Mouse (Mus musculus): ENCODE data around the gene Dph3. TPM values are rescaled to one million over a fixed set of nuclear protein-coding genes. Genes with fewer than 3 reads are reported as not detected.
A peak's percentile ranks its signal among the peaks of the same experiment; 100 is the strongest.

Dph3 gene
- total RNA-seq, 2 experiments from 2014 or later, result 31.8 to 35.0 TPM

DNA sequence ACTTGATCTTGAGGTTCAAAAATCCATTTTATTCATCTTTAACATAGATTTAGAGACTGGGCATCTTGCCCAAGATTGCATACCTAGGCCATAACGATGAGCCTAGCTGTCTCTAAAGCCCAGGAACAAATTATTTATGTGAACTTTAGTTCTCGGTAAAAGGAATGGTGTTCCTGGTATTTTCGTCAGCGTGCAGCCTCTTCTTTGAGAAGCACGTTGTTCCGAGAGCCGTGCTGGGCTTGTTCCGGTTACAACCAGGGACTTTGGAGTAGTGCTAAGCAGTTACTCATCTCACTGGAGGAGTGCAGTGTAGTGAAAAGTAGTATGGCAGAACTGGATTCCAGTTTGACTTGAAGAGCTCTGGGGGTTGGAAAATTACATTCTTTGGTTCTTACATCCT is 697 bp upstream of the Dph3 start:
- DNase-seq (ENCODE audit: extremely low spot score in 1 of 2, low spot score in 1 of 2), result no peak

DNA sequence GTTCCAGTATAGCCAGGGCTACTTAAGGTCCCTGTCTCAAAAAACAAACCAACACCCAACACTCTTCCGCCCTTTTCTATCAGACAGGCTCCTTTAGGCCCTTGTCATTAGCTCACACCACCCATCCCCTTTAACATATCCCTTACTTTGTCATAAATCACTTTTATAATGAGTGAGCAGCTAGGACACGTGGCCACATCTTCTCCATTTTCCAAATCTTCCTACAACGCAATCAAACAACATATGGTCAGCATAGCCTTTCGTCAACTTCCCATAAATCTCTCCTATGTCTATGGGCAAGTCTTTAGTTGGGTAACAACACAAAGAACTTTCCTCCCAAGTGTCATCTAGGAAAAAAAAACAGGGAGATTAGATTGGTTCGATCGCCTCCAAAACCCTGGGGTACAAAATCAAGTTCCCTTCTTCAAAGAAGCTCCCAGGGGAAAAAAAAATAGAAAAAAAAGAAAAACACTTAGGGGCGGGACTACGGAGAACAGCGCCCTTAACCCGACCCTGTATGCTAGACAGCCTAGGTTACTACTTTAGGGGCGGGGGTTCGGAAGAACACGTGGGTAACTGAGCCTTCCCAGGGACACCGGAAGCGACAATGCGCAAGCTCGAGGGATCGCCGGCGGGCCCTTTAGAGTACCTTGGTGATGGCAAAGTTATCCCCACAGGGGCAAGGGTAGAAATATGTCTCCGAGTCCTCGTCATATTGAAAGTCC is 606 bp downstream of the Dph3 start, which contains the start of gene Oxnad1:
TSS of gene Oxnad1 (plus strand) at position 614 of the 725 bp plus-strand sequence.
- DNase-seq (ENCODE audit: extremely low spot score in 1 of 2, low spot score in 1 of 2), result no peak

DNA sequence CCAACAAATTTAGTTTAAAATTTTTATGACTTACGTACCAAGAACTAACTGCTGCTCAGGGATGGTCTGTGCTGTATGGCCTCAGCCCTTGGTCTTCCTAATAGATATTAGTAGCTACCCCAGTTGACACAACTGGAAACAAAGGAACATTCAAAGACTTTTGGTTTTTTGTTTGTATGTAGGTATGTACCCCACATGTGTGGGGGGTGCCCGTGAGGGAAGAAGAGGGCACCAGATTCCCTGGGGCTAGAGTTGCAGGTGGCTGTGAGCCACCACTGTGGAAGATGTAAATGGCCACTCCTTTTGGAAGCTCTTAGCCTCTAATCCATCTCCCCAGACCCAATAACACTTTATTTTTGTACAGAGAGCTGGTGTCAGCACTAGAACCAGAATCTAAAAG is 2.1 kb downstream of the Dph3 start:
- no peak for DNase-seq (ENCODE audit: extremely low spot score in 1 of 2, low spot score in 1 of 2)

DNA sequence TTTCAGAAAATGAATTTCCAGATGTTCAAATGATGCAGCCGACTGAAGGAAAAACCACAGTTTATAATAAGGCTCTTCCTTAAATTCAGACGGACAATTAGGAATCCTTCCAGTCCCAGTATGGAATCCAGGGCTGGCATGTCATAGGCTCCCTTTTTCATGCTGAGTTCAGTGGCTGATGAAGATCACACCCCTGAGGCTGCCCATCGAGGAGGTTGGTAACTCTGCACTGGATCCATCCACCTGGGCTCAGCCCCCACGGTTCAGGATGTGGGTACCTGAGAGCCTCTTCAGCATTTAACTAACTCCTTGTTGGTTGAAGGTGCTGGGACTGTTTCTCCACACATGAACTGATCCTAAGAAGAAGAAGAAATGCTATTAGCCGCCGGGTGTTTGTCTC is 2.6 kb downstream of the Dph3 start:
- DNase-seq (ENCODE audit: extremely low spot score in 1 of 2, low spot score in 1 of 2), result no peak

DNA sequence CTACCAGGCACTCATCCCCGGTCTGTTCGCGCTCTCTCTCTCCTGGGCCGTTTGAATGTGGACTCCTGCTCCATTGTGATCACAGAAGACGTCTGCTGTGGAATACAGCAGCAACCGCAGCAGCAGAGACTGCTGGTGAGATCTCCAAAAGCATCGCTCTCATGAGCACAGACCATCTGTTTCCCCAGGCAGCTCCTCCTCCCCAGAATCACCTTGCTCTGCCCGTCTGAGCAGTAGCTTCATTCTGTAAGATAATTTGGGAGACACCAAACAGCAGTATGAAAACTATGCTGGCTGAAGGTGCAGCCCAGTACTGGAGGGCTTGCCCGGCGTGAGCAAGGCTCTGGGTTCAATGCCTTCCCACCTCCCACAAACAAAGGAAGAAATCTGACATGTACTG is 4.5 kb downstream of the Dph3 start:
- no peak for DNase-seq (ENCODE audit: extremely low spot score in 1 of 2, low spot score in 1 of 2)

DNA sequence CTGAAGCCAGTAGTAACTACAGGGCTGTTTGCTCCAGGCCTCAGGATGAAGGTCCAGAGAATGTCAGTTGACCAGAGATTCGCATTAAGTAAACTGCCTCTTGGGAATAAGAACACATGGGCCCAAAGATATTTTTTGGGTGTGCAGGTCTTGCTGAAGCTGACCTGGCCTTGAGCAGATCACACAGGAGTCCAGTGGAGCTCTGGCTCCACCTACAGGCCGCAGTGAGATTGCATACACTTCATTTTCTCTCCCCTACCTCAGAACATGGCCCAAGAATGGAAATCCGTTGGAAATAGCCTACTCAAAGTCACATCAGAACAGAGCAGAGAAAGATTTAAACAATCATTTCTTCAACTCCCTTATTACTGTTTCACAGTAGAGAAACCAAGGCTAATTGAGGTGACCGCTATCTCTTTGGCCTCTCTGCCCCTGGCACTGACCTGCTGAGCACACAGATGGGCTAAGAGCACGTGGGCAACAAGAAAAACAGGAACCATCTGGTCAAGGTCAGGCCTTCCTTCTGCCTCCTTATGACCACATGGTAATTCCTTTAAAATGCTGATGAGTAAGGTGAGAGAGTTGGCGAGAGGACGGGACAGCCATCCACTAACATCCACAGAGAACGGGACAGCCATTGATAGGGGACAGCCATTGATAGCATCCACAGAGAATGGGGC is 8.5 kb downstream of the Dph3 start:
- peak; percentile 62 to 82 for DNase-seq (ENCODE audit: extremely low spot score in 1 of 2, low spot score in 1 of 2)

DNA sequence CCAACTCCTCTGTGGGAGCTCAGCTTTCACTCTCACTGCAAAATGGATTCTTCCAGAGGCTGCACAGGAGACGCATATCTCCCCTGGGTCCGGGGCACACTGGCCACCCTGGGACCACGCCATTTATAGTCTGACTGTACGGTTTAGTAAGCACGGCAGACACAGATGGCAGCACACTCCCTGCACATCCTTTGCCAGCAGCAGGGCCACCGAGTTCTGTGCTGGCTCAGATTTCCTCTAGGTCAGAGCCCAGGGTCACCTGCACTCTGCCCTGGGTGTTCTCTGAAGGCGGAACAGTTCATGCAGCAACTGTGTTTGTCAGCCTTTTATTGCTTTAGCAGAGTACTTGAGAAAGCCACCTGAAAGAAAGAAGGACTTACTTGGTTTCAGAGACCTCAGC is 11.6 kb downstream of the Dph3 start:
- DNase-seq (ENCODE audit: extremely low spot score in 1 of 2, low spot score in 1 of 2), result no peak

DNA sequence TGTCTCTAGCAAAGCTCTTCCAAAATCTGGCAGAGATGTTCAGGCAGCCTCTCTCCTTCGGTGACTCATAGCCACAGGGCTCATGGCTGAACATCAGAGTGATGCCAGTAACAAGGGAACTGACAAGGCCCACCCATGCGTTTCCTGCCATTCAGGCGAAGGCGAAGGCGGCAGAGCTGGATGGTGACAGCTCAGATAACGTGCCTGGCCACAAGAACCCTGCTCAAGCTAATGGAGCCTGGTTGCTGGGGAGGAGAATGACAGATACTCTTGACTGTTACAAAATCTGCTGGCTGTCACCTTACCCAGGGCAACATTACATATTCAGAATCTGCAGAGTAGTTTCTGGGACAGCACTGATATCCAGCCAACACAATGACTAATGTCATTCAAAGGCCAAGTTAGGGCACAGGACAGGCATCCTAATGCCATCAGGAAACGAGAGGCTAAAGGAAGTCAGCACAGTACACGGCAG is 12.3 kb downstream of the Dph3 start:
- DNase-seq (ENCODE audit: extremely low spot score in 1 of 2, low spot score in 1 of 2), result no peak

DNA sequence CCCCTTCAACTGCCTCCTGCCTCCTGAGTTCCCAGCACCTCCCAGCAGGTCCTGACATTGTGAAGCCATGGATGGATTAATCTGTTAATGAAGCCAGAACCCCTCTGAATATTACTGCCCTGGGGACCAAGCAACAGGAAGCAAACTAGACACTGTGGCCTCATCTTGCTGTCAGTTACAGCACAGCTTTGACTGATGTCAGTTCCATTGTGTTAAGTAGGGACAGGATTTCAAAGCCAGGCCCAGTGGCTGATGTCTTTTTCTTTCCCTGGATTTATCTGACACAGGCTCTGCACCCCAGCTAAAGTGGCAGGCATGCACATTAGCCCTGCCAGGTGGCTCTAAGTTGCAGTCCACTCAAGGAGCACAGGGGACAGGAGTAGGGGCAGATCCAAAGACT is 12.7 kb downstream of the Dph3 start:
- no peak for DNase-seq (ENCODE audit: extremely low spot score in 1 of 2, low spot score in 1 of 2)

DNA sequence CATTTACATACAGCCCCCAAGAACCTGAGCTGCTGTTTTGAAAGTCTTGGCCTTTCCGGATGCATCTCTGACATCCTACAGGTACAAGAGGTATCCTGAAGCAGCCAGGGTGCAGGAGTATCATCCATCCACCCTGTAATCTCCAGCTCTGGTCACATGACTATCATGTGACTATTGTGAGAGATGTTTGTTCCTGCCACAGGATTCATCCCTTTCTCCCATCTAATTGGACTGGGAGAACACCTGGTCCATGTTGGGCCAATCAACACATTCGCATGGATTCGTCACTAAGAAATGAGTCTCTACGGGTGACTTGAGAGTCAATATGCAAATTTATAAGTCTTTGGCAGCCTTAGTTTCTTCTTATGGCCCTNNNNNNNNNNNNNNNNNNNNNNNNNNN is 24.1 kb downstream of the Dph3 start:
- DNase-seq (ENCODE audit: extremely low spot score in 1 of 2, low spot score in 1 of 2), result no peak

DNA sequence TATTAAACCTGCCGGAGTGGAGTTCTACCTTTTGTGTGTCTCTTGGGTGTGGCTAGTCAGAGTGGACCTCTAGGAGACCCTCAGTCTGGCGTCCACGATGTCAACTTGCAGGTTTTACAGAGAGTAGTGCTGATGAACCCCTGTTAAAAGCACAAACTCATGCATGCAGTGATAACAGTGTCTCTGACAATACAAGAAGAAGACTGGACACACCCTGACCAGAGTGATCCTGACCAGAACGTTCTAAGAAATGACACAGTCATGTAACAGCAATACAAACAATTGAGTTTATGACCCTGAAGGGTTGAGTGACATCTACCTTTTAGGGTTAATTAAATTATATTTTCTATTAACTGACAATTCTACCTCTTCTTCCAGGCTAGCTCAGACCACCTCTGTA is 27.9 kb downstream of the Dph3 start:
- DNase-seq (ENCODE audit: extremely low spot score in 1 of 2, low spot score in 1 of 2), result no peak

DNA sequence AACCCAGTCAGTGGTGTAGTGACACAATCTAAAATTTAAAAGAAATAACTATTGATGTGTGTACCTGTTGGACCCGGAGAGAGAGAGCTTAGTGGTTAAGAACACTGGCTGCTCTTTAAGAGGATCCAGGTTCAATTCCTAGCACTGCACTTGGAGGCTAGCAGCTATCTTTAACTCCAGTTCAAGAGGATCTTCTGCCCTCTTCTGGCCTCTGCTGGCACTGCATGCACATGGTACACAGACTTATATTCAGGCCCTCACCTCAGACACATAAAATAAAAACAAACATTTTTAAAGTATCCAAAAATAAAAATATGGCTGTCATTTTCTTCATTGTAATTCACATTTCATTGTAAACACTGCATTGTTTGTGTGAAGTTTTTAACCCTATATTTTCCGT is 28.9 kb downstream of the Dph3 start:
- peak in 1 of 2 experiments; percentile 32 for DNase-seq (ENCODE audit: extremely low spot score in 1 of 2, low spot score in 1 of 2)

DNA sequence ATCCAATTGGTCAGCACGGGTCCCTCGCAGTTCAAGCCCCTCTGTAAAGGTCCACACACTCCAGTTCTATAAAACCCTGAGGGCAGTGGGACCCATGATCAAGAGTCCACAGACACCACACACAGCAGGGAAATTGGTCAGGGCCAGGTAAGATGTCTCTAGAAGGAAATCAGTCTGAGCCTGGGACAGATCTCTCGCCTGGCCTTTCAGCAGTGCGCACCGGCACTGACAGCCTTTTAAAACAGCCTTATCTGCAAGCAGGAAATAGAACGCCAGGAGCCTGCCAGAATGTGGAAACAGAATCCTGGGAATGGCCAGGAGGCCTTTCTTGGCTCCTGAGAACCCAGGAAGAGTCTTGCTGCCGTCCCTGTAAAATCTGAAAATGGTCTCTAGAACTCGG is 29.7 kb downstream of the Dph3 start:
- DNase-seq (ENCODE audit: extremely low spot score in 1 of 2, low spot score in 1 of 2), result no peak

DNA sequence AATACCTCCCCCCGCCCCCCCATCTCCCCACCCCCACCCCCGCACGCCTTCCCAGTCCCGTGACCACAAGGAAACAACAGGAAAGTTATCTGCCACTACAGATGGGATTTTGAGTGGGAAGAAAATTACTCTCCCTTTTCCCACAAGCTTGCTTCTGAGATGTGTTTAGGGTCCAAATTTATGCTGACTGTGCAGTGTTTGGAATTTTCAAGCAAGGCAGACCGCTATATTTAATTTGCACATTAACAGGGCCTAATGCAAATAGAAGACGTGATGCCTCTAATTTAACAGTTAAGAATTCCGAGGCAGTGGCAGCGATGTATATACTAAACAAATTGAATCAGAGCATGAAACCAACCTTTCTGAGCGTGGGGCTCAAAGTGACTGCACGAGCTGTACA is 30.7 kb downstream of the Dph3 start:
- no peak for DNase-seq (ENCODE audit: extremely low spot score in 1 of 2, low spot score in 1 of 2)

DNA sequence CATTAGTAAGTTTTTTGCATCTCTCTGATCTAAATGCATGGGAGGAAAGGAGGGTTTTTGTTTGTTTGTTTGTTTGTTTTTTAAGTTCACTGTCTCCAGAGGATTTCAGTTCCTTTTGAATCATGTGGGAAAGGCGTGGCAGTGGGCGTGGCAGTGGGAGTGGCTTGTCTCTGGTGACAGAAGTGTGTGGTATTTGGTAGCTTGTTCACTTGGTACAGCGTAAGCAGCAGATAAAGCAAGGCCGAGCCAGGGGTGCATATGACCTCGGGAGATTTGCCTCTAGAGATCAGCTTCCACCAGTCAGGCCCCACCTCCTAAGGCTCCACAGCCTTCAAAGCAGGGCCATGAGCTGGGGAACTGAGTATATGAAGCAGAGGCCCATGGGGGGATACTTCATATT is 31.6 kb downstream of the Dph3 start:
- DNase-seq (ENCODE audit: extremely low spot score in 1 of 2, low spot score in 1 of 2), result no peak

DNA sequence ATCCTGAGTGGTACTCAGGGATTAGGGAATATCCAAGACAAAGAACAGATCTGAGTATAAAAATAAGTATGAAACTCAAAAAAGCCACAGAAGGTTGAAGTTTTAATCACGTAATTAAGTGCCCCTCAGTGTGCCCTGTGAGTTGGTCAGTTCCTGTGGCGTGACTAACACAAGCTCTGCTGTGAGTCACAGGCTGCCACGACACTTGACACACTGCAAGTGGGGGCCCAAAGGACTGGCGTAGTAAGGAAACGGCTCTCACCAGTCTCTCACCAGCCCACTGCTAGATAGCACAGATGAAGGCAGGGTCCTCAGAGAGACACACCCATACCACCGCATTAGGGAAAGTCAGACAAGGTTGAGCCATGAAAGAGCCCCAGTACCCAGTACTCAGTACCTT is 35.4 kb downstream of the Dph3 start:
- no peak for DNase-seq (ENCODE audit: extremely low spot score in 1 of 2, low spot score in 1 of 2)

DNA sequence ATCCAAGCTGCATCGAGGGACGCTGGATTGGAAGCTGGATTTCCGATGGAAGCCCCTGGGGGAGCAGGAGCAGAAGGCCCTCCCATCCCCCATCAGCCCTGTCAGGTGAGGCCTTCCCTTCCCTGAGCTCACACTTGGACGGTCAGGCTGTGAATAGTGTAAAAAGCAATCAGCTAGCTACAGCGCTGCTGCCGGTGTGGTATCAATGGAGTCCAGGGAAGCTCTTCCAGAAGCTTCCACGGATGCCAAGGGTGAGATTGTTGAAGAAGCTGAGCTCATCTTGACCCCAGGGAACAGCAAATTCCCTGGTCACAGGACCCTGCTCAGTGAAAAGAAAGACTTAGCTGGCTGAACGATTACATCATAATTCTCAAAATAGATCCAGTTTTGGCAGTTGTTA is 39.2 kb downstream of the Dph3 start:
- DNase-seq (ENCODE audit: extremely low spot score in 1 of 2, low spot score in 1 of 2), result no peak

DNA sequence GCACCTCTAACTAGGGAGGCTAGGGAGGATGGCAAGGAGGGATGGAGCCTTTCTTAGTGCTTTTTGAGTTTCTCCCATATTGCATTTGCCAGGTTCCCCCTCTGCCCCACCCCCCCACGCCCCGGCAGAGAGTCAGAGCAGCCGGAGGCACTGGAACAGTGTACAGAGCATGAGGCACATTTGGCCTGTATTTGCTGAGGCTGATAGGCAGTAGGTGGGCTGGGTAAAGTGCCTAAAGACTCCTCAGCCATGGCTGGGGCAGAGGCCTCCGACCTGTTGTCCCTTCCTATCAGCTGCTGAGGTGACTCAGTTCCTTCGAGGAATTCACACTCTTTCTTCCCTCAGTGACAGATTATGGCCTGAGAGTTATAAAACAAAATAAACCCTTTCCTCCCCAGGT is 43.4 kb downstream of the Dph3 start:
- no peak for DNase-seq (ENCODE audit: extremely low spot score in 1 of 2, low spot score in 1 of 2)

DNA sequence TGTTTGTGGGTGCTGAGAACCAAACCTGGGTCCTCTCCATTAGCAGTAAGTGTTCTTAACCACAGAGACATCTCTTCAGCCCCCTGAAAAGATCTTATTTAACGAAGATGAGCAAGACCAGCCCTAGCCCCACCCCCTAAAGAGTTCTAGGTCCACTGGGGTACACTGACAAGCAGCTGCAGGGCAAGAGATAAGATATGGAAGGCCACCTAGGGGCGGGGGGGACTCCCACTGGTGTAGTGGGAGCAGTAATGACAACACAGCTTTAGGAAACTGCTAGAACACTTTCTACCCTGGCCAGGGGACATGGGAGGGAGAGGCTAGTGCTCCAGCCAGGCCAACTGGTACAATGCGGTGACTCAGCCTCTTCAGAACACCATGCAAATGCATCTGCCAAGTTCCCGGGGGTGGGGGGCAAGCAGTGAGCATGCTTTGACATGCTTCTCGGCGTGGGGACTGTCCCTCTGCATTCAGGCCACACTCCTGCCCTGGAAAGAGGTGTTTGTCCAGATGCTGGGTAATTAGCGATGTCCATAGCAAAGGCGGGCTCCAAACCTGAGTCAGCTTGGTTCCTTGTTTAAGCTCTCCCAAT is 47.8 kb downstream of the Dph3 start:
- no peak for DNase-seq (ENCODE audit: extremely low spot score in 1 of 2, low spot score in 1 of 2)

DNA sequence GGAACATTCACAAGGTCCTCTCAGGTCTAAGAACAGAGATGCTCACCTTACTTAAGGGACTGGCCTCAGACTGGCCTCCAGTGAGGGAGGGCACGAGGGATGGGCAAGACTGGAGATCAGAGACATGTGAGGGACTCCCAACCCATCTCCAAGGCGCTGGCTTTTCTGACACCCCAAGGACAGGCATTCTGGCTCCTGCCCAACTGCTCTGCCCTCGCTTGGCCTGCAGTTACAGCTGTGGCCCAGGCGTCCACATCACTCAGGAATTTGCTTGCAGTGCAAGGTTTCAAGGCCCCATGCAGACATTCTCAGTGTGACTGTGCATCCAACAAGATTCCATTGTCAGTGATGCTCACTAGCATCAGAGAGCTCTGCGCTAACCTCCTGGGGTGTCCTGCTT is 49.0 kb downstream of the Dph3 start:
- no peak for DNase-seq (ENCODE audit: extremely low spot score in 1 of 2, low spot score in 1 of 2)

DNA sequence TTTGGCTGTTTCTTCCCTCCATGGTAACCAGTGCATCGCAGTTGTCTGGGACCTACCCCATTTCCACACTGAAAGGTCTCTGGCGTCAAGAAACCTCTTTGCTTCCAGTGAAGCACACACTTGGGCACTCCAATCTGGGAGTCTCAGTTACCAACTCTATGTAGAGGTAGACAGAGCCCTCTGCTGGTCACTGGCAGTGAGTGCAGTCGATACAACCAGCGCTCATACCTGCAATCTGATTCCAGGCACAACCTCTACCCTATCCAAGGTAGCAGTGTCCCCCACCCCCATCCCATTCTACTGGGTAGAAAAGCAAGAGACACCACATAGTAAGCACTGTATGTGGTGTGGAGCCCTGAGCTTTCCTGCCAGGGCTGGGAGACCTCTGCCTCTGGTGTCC is 53.0 kb downstream of the Dph3 start:
- DNase-seq (ENCODE audit: extremely low spot score in 1 of 2, low spot score in 1 of 2), result peak; percentile 44 to 65

Measured in layer of hippocampus, postnatal 25 days (tissue).